Mouse (Mus musculus): Measurements from ENCODE around the gene Ifna7.
"Not testable (repeated sequence)": the region's sequence is repeated elsewhere in the genome, so short reads cannot be mapped to it uniquely, and the experiment has no call there.

- not testable (repeated sequence) for TF ChIP-seq CTCF (conservative IDR thresholded peaks at IDR 0.05; ENCODE audit: insufficient read depth, insufficient read length, low read depth, low read length); POLR2A (IDR thresholded peaks at IDR 0.05; ENCODE audit: low read depth, low read length)
These were observed 21.9 kb upstream of the Ifna7 start, which contains the start of gene Gm13275 for GRCm38 (mm10) chr4:88793936-88794675.

All from kidney, adult 2 months (tissue).